Mouse (Mus musculus): ENCODE measurements at regions not wholly inside any gene's neighbourhood (a gene's known extent, or its start where the extent isn't known, plus 50 kb on each side); places are given as distances from the start of the nearest gene placed in this dataset.

GRCm38 (mm10) chr9:84922306-84922705 lies 390.3 kb upstream of the Gm11114 start:
- DNase-seq (ENCODE audit: low spot score in 2 of 2), result no peak

- DNase-seq (ENCODE audit: low spot score in 2 of 2), result no peak
Measured at GRCm38 (mm10) chr9:84923966-84924365, 388.6 kb upstream of the Gm11114 start.

GRCm38 (mm10) chr9:84936291-84937055 lies 376.1 kb upstream of the Gm11114 start:
- DNase-seq (ENCODE audit: low spot score in 2 of 2), result no peak

GRCm38 (mm10) chr9:84966558-84967154 lies 345.9 kb upstream of the Gm11114 start:
- DNase-seq (ENCODE audit: low spot score in 2 of 2), result no peak

GRCm38 (mm10) chr9:84969975-84970608 lies 342.5 kb upstream of the Gm11114 start:
- no peak for DNase-seq (ENCODE audit: low spot score in 2 of 2)

- DNase-seq (ENCODE audit: low spot score in 2 of 2), result no peak
Measured at GRCm38 (mm10) chr9:84977470-84977869, 335.1 kb upstream of the Gm11114 start.

- no peak for DNase-seq (ENCODE audit: low spot score in 2 of 2)
Measured at GRCm38 (mm10) chr9:85003414-85003813, 309.2 kb upstream of the Gm11114 start.

GRCm38 (mm10) chr9:85011361-85011760 lies 301.2 kb upstream of the Gm11114 start:
- no peak for DNase-seq (ENCODE audit: low spot score in 2 of 2)

- DNase-seq (ENCODE audit: low spot score in 2 of 2), result no peak
Measured at GRCm38 (mm10) chr9:85048112-85048978, 264.2 kb upstream of the Gm11114 start.

- no peak for DNase-seq (ENCODE audit: low spot score in 2 of 2)
Measured at GRCm38 (mm10) chr9:85052526-85052925, 260.0 kb upstream of the Gm11114 start.

- no peak for DNase-seq (ENCODE audit: low spot score in 2 of 2)
Measured at GRCm38 (mm10) chr9:85079975-85080374, 232.6 kb upstream of the Gm11114 start.

- DNase-seq (ENCODE audit: low spot score in 2 of 2), result no peak
Measured at GRCm38 (mm10) chr9:85088556-85089338, 223.8 kb upstream of the Gm11114 start.

- DNase-seq (ENCODE audit: low spot score in 2 of 2), result peak; percentile 44 to 49
Measured at GRCm38 (mm10) chr9:85090297-85090696, 222.3 kb upstream of the Gm11114 start.

- no peak for DNase-seq (ENCODE audit: low spot score in 2 of 2)
Measured at GRCm38 (mm10) chr9:85095234-85095633, 217.3 kb upstream of the Gm11114 start.

GRCm38 (mm10) chr9:85096520-85096919 lies 216.1 kb upstream of the Gm11114 start:
- DNase-seq (ENCODE audit: low spot score in 2 of 2), result no peak

- DNase-seq (ENCODE audit: low spot score in 2 of 2), result no peak
Measured at GRCm38 (mm10) chr9:85112928-85113327, 199.6 kb upstream of the Gm11114 start.

- no peak for DNase-seq (ENCODE audit: low spot score in 2 of 2)
Measured at GRCm38 (mm10) chr9:85114234-85114633, 198.3 kb upstream of the Gm11114 start.

- DNase-seq (ENCODE audit: low spot score in 2 of 2), result no peak
Measured at GRCm38 (mm10) chr9:85120061-85120460, 192.5 kb upstream of the Gm11114 start.

GRCm38 (mm10) chr9:85121059-85121458 lies 191.5 kb upstream of the Gm11114 start:
- no peak for DNase-seq (ENCODE audit: low spot score in 2 of 2)

- no peak for DNase-seq (ENCODE audit: low spot score in 2 of 2)
Measured at GRCm38 (mm10) chr9:85123706-85124105, 188.9 kb upstream of the Gm11114 start.

- DNase-seq (ENCODE audit: low spot score in 2 of 2), result no peak
Measured at GRCm38 (mm10) chr9:85125775-85126174, 186.8 kb upstream of the Gm11114 start.
